Mouse (Mus musculus) liver, embryonic 18 days (tissue): Measurements from ENCODE around the gene Phf19. TPM values are rescaled to one million over a fixed set of nuclear protein-coding genes. Genes with fewer than 3 reads are reported as not detected.

ENCODE experiments used
- polyA plus RNA-seq: library from polyadenylated mRNA; depleted of rRNA; stranded (reverse); fragments of >200 nt; gene quantifications from 2 replicates; pipeline ENCODE4 v1.2.3, GENCODE M21; 2012; rRNA removed

The Phf19 gene
- polyA plus RNA-seq, result 2.2 and 2.3 TPM in 2 replicates

DNA sequence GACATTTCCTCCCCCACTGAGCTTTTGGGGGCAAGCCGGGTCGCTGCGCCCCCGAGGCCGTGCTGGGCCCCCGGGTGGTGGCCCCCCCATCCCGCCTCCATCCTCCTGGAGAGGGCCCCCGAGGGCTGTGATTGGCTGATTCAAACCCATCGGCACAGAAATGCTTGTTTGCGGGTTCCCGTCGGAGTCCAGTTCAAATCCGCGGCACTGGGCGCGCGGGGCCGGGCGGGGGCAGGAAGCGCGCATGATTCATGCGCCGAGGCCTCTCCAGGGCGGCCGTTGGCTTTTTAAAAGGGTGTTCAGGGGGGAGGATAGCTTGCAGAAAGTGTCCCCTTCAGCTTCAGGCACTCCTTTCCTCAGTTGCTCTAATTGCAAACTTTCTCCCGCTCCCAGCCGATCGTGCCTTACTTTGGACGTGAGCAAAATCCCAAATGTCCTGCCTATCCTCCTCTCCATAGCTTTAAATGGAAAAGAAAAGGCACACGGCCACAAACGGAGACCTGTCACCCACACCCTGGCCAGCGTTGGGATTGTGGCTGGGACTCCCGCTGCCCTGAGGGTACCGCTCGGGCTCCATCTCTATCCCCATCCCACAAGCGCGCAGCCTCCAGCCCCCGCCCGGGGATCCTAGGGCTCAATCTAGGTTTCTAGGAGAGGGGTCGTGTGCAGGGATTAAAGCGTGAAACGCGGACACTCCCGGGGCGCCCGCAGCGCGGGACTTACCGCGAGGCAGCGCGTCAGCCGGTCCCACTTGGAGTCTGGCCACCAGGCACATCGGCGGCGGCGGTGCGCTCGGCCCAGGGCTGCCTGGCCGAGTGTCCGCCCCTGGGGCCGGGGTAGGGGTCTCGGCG, at the start of gene Phf19:
Phf19 (minus strand) TSS at position 809 of the 851 bp plus-strand sequence.

DNA sequence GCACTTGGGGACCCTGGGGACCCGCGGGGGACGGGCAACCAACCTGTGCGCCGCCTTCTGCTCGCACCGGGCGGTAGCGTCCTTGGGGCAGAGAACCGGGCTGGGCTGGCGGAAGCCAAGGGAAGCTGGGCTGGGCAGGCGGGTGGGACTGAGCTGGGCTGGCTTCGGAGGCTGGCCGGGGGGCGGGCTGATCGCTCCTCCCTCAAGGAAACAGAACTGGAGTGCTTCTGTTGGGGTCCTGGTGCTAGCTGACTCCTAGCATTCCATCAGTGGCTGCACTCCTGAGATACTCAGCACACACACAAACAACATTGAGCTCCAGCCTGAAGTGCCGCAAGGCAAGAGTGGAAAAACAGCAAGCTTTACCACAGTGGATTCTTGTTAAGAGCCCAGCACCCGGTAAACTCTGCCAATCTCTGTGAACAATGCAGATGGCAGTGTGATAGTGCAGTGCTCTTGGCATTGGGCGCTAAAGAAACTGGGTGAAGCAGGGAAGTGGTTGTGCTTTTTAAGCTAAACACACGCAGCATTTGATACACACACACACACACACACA, 47.7 kb upstream of the Phf19 start, which contains the start of gene Traf1:
Traf1 (minus strand) TSS at position 292 of the 556 bp plus-strand sequence.

DNA sequence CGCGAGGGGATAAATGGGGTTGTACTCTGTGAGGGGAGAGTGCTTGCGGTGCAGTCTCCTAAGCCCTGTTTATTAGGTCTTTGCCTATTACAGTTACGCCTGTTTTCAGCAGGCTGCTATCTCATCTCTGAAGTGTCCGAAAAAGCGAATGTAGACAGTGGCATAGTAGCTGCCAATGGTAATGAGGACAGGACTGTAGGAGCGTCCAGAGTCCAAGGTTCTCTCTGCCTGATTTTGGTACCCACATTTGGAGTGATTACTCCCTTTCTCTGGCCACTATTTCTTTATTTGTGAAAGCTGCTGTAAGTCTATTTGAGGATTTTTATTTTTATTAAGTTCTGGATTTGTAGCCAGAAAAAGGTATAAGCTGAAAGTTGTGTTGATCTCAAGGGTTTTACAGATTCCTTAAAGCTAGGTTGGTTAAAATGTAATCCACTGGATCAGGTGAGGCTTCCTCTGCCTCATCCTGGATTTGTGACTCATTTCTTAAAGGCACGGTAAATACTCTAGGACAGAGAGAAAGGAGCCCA, 38.9 kb downstream of the Phf19 start, which contains the start of gene Psmd5:
Psmd5 (minus strand) TSS at position 153 of the 530 bp plus-strand sequence.

DNA sequence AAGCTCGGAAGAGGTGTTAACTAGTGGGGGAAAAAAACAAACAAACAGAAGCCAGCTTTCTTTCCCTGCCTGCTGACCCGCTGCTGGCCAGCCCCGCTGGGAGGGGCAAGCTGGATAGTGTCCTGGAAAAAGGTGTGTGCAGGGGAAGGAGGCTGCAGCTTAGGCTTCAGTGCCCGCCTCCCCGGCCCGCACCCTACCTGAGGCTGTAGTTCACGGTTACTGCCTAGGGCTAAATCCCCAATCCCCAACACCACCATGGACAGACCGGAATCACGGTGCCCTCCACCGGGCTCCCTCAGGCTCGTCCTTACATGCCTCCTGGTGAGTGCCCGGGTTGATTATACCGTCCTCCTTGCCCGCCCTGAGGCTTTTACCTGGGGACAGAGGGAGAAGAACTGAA, 39.6 kb downstream of the Phf19 start, which contains the start of gene Cutal:
Cutal (plus strand) TSS at position 126 of the 400 bp plus-strand sequence.

Other genes starting within 250 kb of the Phf19 start
- gene Gapvd1, start 158.8 kb downstream of the Phf19 start, polyA plus RNA-seq, result 19.9 and 22.5 TPM in 2 replicates
- gene Hspa5, start 142.1 kb downstream of the Phf19 start, polyA plus RNA-seq, result 387 and 430 TPM in 2 replicates
- gene Rabepk, start 114.1 kb downstream of the Phf19 start, polyA plus RNA-seq, result 15.3 and 16.7 TPM in 2 replicates
- gene Fbxw2, start 87.7 kb downstream of the Phf19 start, polyA plus RNA-seq, result 24.0 and 24.9 TPM in 2 replicates
- 0.05 and 0.07 TPM in 2 replicates for gene Gm34653, start 81.0 kb downstream of the Phf19 start, polyA plus RNA-seq
- 15.3 and 24.7 TPM in 2 replicates for gene Cutal, start 39.6 kb downstream of the Phf19 start, polyA plus RNA-seq
- 25.3 and 27.0 TPM in 2 replicates for gene Psmd5, start 39.1 kb downstream of the Phf19 start, polyA plus RNA-seq
- gene Traf1, start 47.7 kb upstream of the Phf19 start, polyA plus RNA-seq, result 0.29 and 0.30 TPM in 2 replicates
- 118 and 157 TPM in 2 replicates for gene Hc, start 147.4 kb upstream of the Phf19 start, polyA plus RNA-seq
- gene AI182371, start 187.5 kb upstream of the Phf19 start, polyA plus RNA-seq, result 85.3 and 98.8 TPM in 2 replicates
- gene Cntrl, start 195.5 kb upstream of the Phf19 start, polyA plus RNA-seq, result 11.5 and 13.6 TPM in 2 replicates